15 mouse cellular contexts compared by ENCODE assay signal in the genomic region with DNA sequence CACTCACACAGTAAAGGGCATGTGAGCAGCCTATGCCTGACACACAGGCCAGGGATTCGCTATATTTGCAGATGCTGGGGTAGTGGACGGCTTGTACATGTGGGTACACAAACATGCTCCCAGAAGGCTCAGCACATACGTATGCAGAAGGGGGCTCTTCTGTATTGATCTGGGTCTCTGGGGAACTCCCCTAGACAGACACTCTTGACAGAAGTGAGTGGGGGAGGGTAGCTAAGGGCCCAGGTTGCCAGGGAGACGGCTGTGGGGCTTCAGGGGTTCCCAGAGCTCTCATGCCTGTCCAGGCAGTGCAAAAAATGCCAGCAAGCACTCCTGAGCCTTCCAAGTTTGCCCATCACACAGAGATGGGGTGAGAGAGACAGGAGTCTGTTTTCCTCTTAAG.
A peak's percentile ranks its signal among the peaks of the same experiment; 100 is the strongest.
DNase-seq lines count a peak whose midpoint lies in the region; ATAC-seq and TF ChIP-seq lines count a peak whose summit lies in the region.
"Had no signal": no experiment of that assay in that cellular context is flagged by ENCODE, and none has a peak within 500 bp of the region (broad histone marks: within the 10 kb centered on the region; RNA-seq: fewer than 3 reads in every experiment).

No protein-coding gene starts in this region.

- intact Hi-C loops in left cerebral cortex, postnatal 4 days (cut with DNase I): no loop called here

- DNase-seq in layer of hippocampus, adult 2 months (ENCODE audit: low spot score in 2 of 2): no peak
- DNase-seq in layer of hippocampus, postnatal 36 days: no peak
- DNase-seq in midbrain, embryonic 11.5 days (ENCODE audit: low spot score, missing footprints): peak; percentile 95
- DNase-seq in retina, embryonic 14.5 days (ENCODE audit: low spot score): peak; percentile 66
- no peak for DNase-seq in thymus, adult 2 months
- no peak for DNase-seq in cerebellum, adult 18-20 months
- DNase-seq in left cerebral cortex, postnatal 4 days: no peak
- DNase-seq: cerebellum, adult 2 months; kidney, adult 18-20 months; layer of hippocampus, adult 9-11 months; right cerebral cortex, postnatal 14 days had no signal

- peak overlapping the region; percentile 71 for H3K27ac ChIP-seq in layer of hippocampus, adult 2 months
- peak overlapping the region; percentile 51 for H3K27ac ChIP-seq in forebrain, embryonic 15.5 days (replicated peaks)
- H3K27ac ChIP-seq in midbrain, embryonic 11.5 days (ENCODE audit: low read depth, low read length): peak overlapping the region; percentile 99
- H3K27ac ChIP-seq in thymus, adult 2 months (ENCODE audit: control insufficient read depth, insufficient read depth, low read length): no peak overlapping the region
- H3K27ac ChIP-seq: embryonic facial prominence, embryonic 15.5 days; liver, embryonic 15.5 days; stomach, embryonic 15.5 days had no signal

- peaks cover 3% of the 10 kb centered on the region; the same call in 1 of the 2 replicates for H3K36me3 ChIP-seq in forebrain, embryonic 15.5 days
- no peaks in the 10 kb centered on the region for H3K36me3 ChIP-seq in midbrain, embryonic 11.5 days (ENCODE audit: control insufficient read depth, insufficient read depth, low read length)
- H3K36me3 ChIP-seq in thymus, adult 2 months (ENCODE audit: control insufficient read depth, insufficient read depth, low read length): no peaks in the 10 kb centered on the region
- H3K36me3 ChIP-seq: liver, embryonic 15.5 days; stomach, embryonic 15.5 days had no signal

- 0 out of 2 replicates have a peak, but pooled peaks have one; percentile 2 for ATAC-seq in forebrain, embryonic 15.5 days (replicated peaks)
- ATAC-seq in midbrain, embryonic 11.5 days (ENCODE audit: low FRiP score): peak; percentile 26

- H3K27me3 ChIP-seq in forebrain, embryonic 15.5 days: no peaks in the 10 kb centered on the region
- H3K27me3 ChIP-seq in midbrain, embryonic 11.5 days (ENCODE audit: control insufficient read depth, insufficient read depth, low read length): peaks cover 2% of the 10 kb centered on the region; the same call in 1 of the 2 replicates
- no peaks in the 10 kb centered on the region for H3K27me3 ChIP-seq in thymus, adult 2 months (ENCODE audit: control insufficient read depth, insufficient read depth, low read length)
- H3K27me3 ChIP-seq: embryonic facial prominence, embryonic 15.5 days; stomach, embryonic 15.5 days had no signal

- H3K4me1 ChIP-seq in forebrain, embryonic 15.5 days: peaks cover 50% of the 10 kb centered on the region
- peaks cover 91% of the 10 kb centered on the region for H3K4me1 ChIP-seq in midbrain, embryonic 11.5 days (ENCODE audit: control insufficient read depth, insufficient read depth, low read length)
- peaks cover 29% of the 10 kb centered on the region for H3K4me1 ChIP-seq in thymus, adult 2 months (replicated peaks; ENCODE audit: control insufficient read depth, insufficient read depth, low read length)
- H3K4me1 ChIP-seq: liver, embryonic 15.5 days had no signal

- TF ChIP-seq POLR2A in thymus, adult 2 months (IDR thresholded peaks at IDR 0.05; ENCODE audit: control insufficient read depth, extremely low read depth, insufficient read depth, low read length, poor library complexity): no peak

- no peak overlapping the region for H3K4me3 ChIP-seq in layer of hippocampus, adult 2 months
- H3K4me3 ChIP-seq in forebrain, embryonic 15.5 days: no peak overlapping the region
- no peak overlapping the region for H3K4me3 ChIP-seq in midbrain, embryonic 11.5 days (ENCODE audit: low read depth, low read length)
- no peak overlapping the region for H3K4me3 ChIP-seq in thymus, adult 2 months (ENCODE audit: control insufficient read depth, insufficient read depth, low read length)
- H3K4me3 ChIP-seq: embryonic facial prominence, embryonic 15.5 days; liver, embryonic 15.5 days; stomach, embryonic 15.5 days had no signal

- no peak overlapping the region for H3K4me2 ChIP-seq in forebrain, embryonic 15.5 days (replicated peaks)
- peak overlapping the region; percentile 40; the same call in 1 of the 2 replicates for H3K4me2 ChIP-seq in midbrain, embryonic 11.5 days
- H3K4me2 ChIP-seq: embryonic facial prominence, embryonic 15.5 days; liver, embryonic 15.5 days; stomach, embryonic 15.5 days had no signal

- H3K9me3 ChIP-seq in forebrain, embryonic 15.5 days: no peaks in the 10 kb centered on the region
- H3K9me3 ChIP-seq in midbrain, embryonic 11.5 days (ENCODE audit: control insufficient read depth, low read length): no peaks in the 10 kb centered on the region
- H3K9me3 ChIP-seq: embryonic facial prominence, embryonic 15.5 days; liver, embryonic 15.5 days; stomach, embryonic 15.5 days had no signal

- WGBS in forebrain, embryonic 15.5 days: 21% methylated on average over 4 of the region's 4 CpGs
- 18% methylated on average over 4 of the region's 4 CpGs for WGBS in midbrain, embryonic 11.5 days
- WGBS in thymus, adult 2 months: 93% methylated on average over 4 of the region's 4 CpGs

- no peak overlapping the region for H3K9ac ChIP-seq in forebrain, embryonic 15.5 days (replicated peaks)
- peak overlapping the region; percentile 59 for H3K9ac ChIP-seq in midbrain, embryonic 11.5 days (ENCODE audit: low read length)
- H3K9ac ChIP-seq: embryonic facial prominence, embryonic 15.5 days; liver, embryonic 15.5 days; stomach, embryonic 15.5 days had no signal

- no peak for TF ChIP-seq CTCF in layer of hippocampus, adult 2 months (conservative IDR thresholded peaks at IDR 0.05)
- TF ChIP-seq CTCF in thymus, adult 2 months (IDR thresholded peaks at IDR 0.05; ENCODE audit: borderline replicate concordance, control insufficient read depth, extremely low read depth, insufficient read depth, low read length, poor library complexity): no peak

Comparison
In these comparisons a context has a peak if more than half of its experiments do, and no peak if none do; other contexts are left out.
1. DNase-seq: peak in midbrain, embryonic 11.5 days (single experiment) and retina, embryonic 14.5 days (single experiment); none in layer of hippocampus, adult 2 months (0 of 2), layer of hippocampus, postnatal 36 days (0 of 2), thymus, adult 2 months (single experiment), cerebellum, adult 18-20 months (0 of 2) and left cerebral cortex, postnatal 4 days (single experiment).